Mouse (Mus musculus) C2C12 (cell line): ENCODE results near the gene Gm45837.

ENCODE experiments used
- CEBPB ChIP-seq: IDR thresholded peaks from one replicate; pipeline ENCODE4 v1.6.1; 2011; ENCODE audit warnings: low read depth, mild to moderate bottlenecking, control low read depth, moderate library complexity
- CTCF ChIP-seq: IDR thresholded peaks from one replicate; pipeline ENCODE4 v1.5.1; 2011; ENCODE audit not compliant: control insufficient read depth, insufficient read depth, insufficient read length
- FOSL1 ChIP-seq: IDR thresholded peaks from one replicate; pipeline ENCODE4 v1.8.0; 2011; ENCODE audit warnings: mild to moderate bottlenecking, low read length; ENCODE audit not compliant: poor library complexity, insufficient read depth, severe bottlenecking
- MAX ChIP-seq: IDR thresholded peaks from one replicate; pipeline ENCODE4 v1.6.1; 2011; ENCODE audit warnings: mild to moderate bottlenecking, control low read depth
- MYOD1 ChIP-seq: IDR thresholded peaks from one replicate; pipeline ENCODE4 v1.6.1; 2011; ENCODE audit warnings: low read depth; ENCODE audit not compliant: control insufficient read depth, insufficient read length
- USF1 ChIP-seq: IDR thresholded peaks from one replicate; pipeline ENCODE4 v1.6.1; 2011; ENCODE audit warnings: low read depth, mild to moderate bottlenecking, control low read depth, moderate library complexity

DNA sequence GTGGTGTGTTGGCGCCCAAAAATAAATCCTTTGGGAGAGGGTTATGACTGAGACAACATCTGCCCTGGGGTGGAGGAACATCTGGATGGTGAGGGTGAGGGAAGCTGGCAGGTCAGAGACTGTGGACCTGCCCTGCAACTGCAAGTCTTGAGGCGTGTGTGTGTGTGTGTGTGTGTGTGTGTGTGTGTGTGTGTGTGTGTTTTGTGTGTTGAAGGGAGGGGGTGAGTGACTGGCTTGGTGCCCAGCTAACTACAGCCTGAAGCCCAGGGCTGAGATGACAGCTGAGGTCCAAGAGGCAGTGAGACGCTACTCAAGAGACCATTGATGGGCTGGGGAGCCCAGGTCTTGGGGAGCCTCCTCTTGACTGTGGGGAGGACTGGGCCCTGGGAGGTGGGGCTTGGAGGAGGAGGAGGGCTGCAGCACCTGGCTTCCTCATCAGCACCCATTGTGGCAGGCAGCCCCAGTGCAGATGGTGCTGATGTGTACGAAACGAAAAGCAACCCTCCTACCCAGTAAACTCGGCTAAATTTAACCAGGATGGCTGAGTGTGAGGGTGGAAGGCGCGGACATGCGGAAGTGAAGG is 71.9 kb downstream of the Gm45837 start:
- TF ChIP-seq CTCF (no peak), MAX (no peak), CEBPB (no peak), FOSL1 (no peak), USF1 (no peak), MYOD1 (no peak)
